Comparison of ENCODE assay signal across 25 mouse cellular contexts in the genomic region with DNA sequence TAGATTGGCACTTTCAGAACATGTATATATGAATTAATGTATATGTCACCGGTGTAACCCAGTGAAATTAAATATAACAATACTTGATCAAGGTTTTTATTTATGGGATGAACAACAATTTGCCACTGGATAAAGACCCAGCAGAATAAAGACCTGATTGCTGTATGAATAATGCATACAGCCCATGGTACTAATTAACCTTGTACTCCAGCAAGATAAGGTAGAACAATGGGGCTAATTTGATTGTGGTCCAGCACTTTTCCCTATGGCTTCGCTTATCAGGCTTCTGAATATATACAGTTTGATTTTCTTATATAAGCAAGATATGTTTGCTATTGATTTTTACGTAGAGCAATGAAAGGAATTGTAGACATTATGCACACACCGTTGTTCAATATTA.
DNase-seq lines count a peak whose midpoint lies in the region; ATAC-seq and TF ChIP-seq lines count a peak whose summit lies in the region.
"Had no signal": no experiment of that assay in that cellular context is flagged by ENCODE, and none has a peak within 500 bp of the region (broad histone marks: within the 10 kb centered on the region; RNA-seq: fewer than 3 reads in every experiment).

No protein-coding gene starts in this region.

- 77% methylated on average over 4 of the region's 4 CpGs for WGBS in forebrain, embryonic 12.5 days
- WGBS in forebrain, embryonic 16.5 days, result 68% methylated on average over 4 of the region's 4 CpGs
- WGBS in hindbrain, embryonic 11.5 days, result 78% methylated on average over 4 of the region's 4 CpGs
- WGBS in hindbrain, postnatal 0 days, result 74% methylated on average over 4 of the region's 4 CpGs
- WGBS in midbrain, embryonic 11.5 days, result 79% methylated on average over 4 of the region's 4 CpGs
- WGBS in midbrain, embryonic 13.5 days, result 66% methylated on average over 4 of the region's 4 CpGs
- 61% methylated on average over 4 of the region's 4 CpGs for WGBS in midbrain, embryonic 14.5 days
- WGBS in midbrain, embryonic 15.5 days, result 61% methylated on average over 4 of the region's 4 CpGs

- TF ChIP-seq CTCF in hindbrain, postnatal 0 days (IDR thresholded peaks at IDR 0.05; ENCODE audit: low read depth), result no peak

- H3K9me3 ChIP-seq in forebrain, embryonic 12.5 days, result no peaks in the 10 kb centered on the region
- no peaks in the 10 kb centered on the region for H3K9me3 ChIP-seq in forebrain, embryonic 16.5 days (ENCODE audit: control insufficient read depth, low read length)
- no peaks in the 10 kb centered on the region for H3K9me3 ChIP-seq in hindbrain, embryonic 11.5 days (ENCODE audit: control insufficient read depth, low read length)
- H3K9me3 ChIP-seq in hindbrain, postnatal 0 days (ENCODE audit: low read length), result no peaks in the 10 kb centered on the region
- no peaks in the 10 kb centered on the region for H3K9me3 ChIP-seq in midbrain, embryonic 11.5 days (ENCODE audit: control insufficient read depth, low read length)
- H3K9me3 ChIP-seq in midbrain, embryonic 13.5 days, result no peaks in the 10 kb centered on the region
- H3K9me3 ChIP-seq in midbrain, embryonic 14.5 days (ENCODE audit: control insufficient read depth, low read length), result no peaks in the 10 kb centered on the region
- H3K9me3 ChIP-seq in midbrain, embryonic 15.5 days, result no peaks in the 10 kb centered on the region
- H3K9me3 ChIP-seq: embryonic facial prominence, embryonic 10.5 days; embryonic facial prominence, embryonic 12.5 days; G1E had no signal

- no peak overlapping the region for H3K9ac ChIP-seq in forebrain, embryonic 12.5 days
- no peak overlapping the region for H3K9ac ChIP-seq in forebrain, embryonic 16.5 days (replicated peaks; ENCODE audit: low read depth, low read length)
- no peak overlapping the region for H3K9ac ChIP-seq in hindbrain, embryonic 11.5 days (ENCODE audit: low read depth, low read length)
- H3K9ac ChIP-seq in hindbrain, postnatal 0 days (replicated peaks; ENCODE audit: low read length), result no peak overlapping the region
- no peak overlapping the region for H3K9ac ChIP-seq in midbrain, embryonic 11.5 days (ENCODE audit: low read length)
- H3K9ac ChIP-seq in midbrain, embryonic 13.5 days (replicated peaks), result no peak overlapping the region
- no peak overlapping the region for H3K9ac ChIP-seq in midbrain, embryonic 14.5 days (replicated peaks; ENCODE audit: low read length)
- H3K9ac ChIP-seq in midbrain, embryonic 15.5 days, result no peak overlapping the region
- H3K9ac ChIP-seq: embryonic facial prominence, embryonic 12.5 days; forebrain, postnatal 0 days had no signal

- peak; percentile 55; the same call in 1 of the 2 replicates for ATAC-seq in forebrain, embryonic 12.5 days (ENCODE audit: low FRiP score)
- no peak for ATAC-seq in forebrain, embryonic 16.5 days
- peak; percentile 45; the same call in 1 of the 2 replicates for ATAC-seq in hindbrain, embryonic 11.5 days (ENCODE audit: low FRiP score)
- ATAC-seq in hindbrain, postnatal 0 days, result no peak
- ATAC-seq in midbrain, embryonic 11.5 days (ENCODE audit: low FRiP score), result peak; percentile 58; the same call in 1 of the 2 replicates
- no peak for ATAC-seq in midbrain, embryonic 13.5 days
- ATAC-seq in midbrain, embryonic 14.5 days (ENCODE audit: low FRiP score, low TSS enrichment), result no peak
- ATAC-seq in midbrain, embryonic 15.5 days (replicated peaks), result no peak
- ATAC-seq: activated CD4-positive, CD25-positive, alpha-beta regulatory T cell, adult 4 months; CD4-positive, CD25-positive, alpha-beta regulatory T cell, adult 4 months; forebrain, postnatal 0 days; Patski had no signal

- 0 out of 2 replicates have a peak, but pooled peaks cover 2% of the 10 kb centered on the region for H3K4me1 ChIP-seq in forebrain, embryonic 12.5 days
- peaks cover 2% of the 10 kb centered on the region for H3K4me1 ChIP-seq in forebrain, embryonic 16.5 days (replicated peaks; ENCODE audit: control insufficient read depth, insufficient read depth, low read length)
- no peaks in the 10 kb centered on the region for H3K4me1 ChIP-seq in hindbrain, embryonic 11.5 days (replicated peaks; ENCODE audit: control insufficient read depth, insufficient read depth, low read length)
- H3K4me1 ChIP-seq in hindbrain, postnatal 0 days (ENCODE audit: insufficient read depth, low read length), result no peaks in the 10 kb centered on the region
- peaks cover 7% of the 10 kb centered on the region for H3K4me1 ChIP-seq in midbrain, embryonic 11.5 days (ENCODE audit: control insufficient read depth, insufficient read depth, low read length)
- peaks cover 9% of the 10 kb centered on the region for H3K4me1 ChIP-seq in midbrain, embryonic 13.5 days (replicated peaks)
- peaks cover 1% of the 10 kb centered on the region; the same call in 1 of the 2 replicates for H3K4me1 ChIP-seq in midbrain, embryonic 14.5 days (ENCODE audit: control insufficient read depth, insufficient read depth, low read length)
- no peaks in the 10 kb centered on the region for H3K4me1 ChIP-seq in midbrain, embryonic 15.5 days
- H3K4me1 ChIP-seq: embryonic facial prominence, embryonic 10.5 days; embryonic facial prominence, embryonic 12.5 days had no signal

- H3K4me2 ChIP-seq in forebrain, embryonic 12.5 days, result no peak overlapping the region
- no peak overlapping the region for H3K4me2 ChIP-seq in forebrain, embryonic 16.5 days (ENCODE audit: low read length)
- H3K4me2 ChIP-seq in hindbrain, embryonic 11.5 days (replicated peaks; ENCODE audit: low read depth, low read length), result no peak overlapping the region
- H3K4me2 ChIP-seq in hindbrain, postnatal 0 days (ENCODE audit: low read depth, low read length), result no peak overlapping the region
- no peak overlapping the region for H3K4me2 ChIP-seq in midbrain, embryonic 11.5 days
- H3K4me2 ChIP-seq in midbrain, embryonic 13.5 days (replicated peaks), result no peak overlapping the region
- H3K4me2 ChIP-seq in midbrain, embryonic 14.5 days (ENCODE audit: low read length), result no peak overlapping the region
- no peak overlapping the region for H3K4me2 ChIP-seq in midbrain, embryonic 15.5 days
- H3K4me2 ChIP-seq: embryonic facial prominence, embryonic 12.5 days had no signal

- H3K4me3 ChIP-seq in forebrain, embryonic 12.5 days (replicated peaks), result no peak overlapping the region
- no peak overlapping the region for H3K4me3 ChIP-seq in forebrain, embryonic 16.5 days (replicated peaks; ENCODE audit: low read length)
- H3K4me3 ChIP-seq in hindbrain, embryonic 11.5 days (ENCODE audit: low read depth, low read length), result no peak overlapping the region
- H3K4me3 ChIP-seq in hindbrain, postnatal 0 days (ENCODE audit: low read length), result no peak overlapping the region
- no peak overlapping the region for H3K4me3 ChIP-seq in midbrain, embryonic 11.5 days (ENCODE audit: low read depth, low read length)
- H3K4me3 ChIP-seq in midbrain, embryonic 13.5 days (replicated peaks), result no peak overlapping the region
- no peak overlapping the region for H3K4me3 ChIP-seq in midbrain, embryonic 14.5 days (replicated peaks; ENCODE audit: low read depth, low read length)
- H3K4me3 ChIP-seq in midbrain, embryonic 15.5 days, result no peak overlapping the region
- H3K4me3 ChIP-seq: embryonic facial prominence, embryonic 10.5 days; embryonic facial prominence, embryonic 12.5 days had no signal

- H3K36me3 ChIP-seq in forebrain, embryonic 12.5 days (replicated peaks), result no peaks in the 10 kb centered on the region
- no peaks in the 10 kb centered on the region for H3K36me3 ChIP-seq in forebrain, embryonic 16.5 days (ENCODE audit: control insufficient read depth, insufficient read depth)
- H3K36me3 ChIP-seq in hindbrain, embryonic 11.5 days (ENCODE audit: control insufficient read depth, insufficient read depth, low read length), result no peaks in the 10 kb centered on the region
- no peaks in the 10 kb centered on the region for H3K36me3 ChIP-seq in hindbrain, postnatal 0 days (ENCODE audit: insufficient read depth, low read length)
- H3K36me3 ChIP-seq in midbrain, embryonic 11.5 days (ENCODE audit: control insufficient read depth, insufficient read depth, low read length), result no peaks in the 10 kb centered on the region
- H3K36me3 ChIP-seq in midbrain, embryonic 13.5 days, result no peaks in the 10 kb centered on the region
- no peaks in the 10 kb centered on the region for H3K36me3 ChIP-seq in midbrain, embryonic 14.5 days (ENCODE audit: control insufficient read depth, insufficient read depth, low read length)
- no peaks in the 10 kb centered on the region for H3K36me3 ChIP-seq in midbrain, embryonic 15.5 days (replicated peaks)
- H3K36me3 ChIP-seq: embryonic facial prominence, embryonic 10.5 days; embryonic facial prominence, embryonic 12.5 days; G1E had no signal

- H3K27me3 ChIP-seq in forebrain, embryonic 12.5 days, result no peaks in the 10 kb centered on the region
- no peaks in the 10 kb centered on the region for H3K27me3 ChIP-seq in forebrain, embryonic 16.5 days (replicated peaks; ENCODE audit: control insufficient read depth, insufficient read depth, low read length)
- no peaks in the 10 kb centered on the region for H3K27me3 ChIP-seq in hindbrain, embryonic 11.5 days (ENCODE audit: control insufficient read depth, insufficient read depth, low read length)
- no peaks in the 10 kb centered on the region for H3K27me3 ChIP-seq in hindbrain, postnatal 0 days (ENCODE audit: insufficient read depth, low read length)
- H3K27me3 ChIP-seq in midbrain, embryonic 11.5 days (ENCODE audit: control insufficient read depth, insufficient read depth, low read length), result no peaks in the 10 kb centered on the region
- peaks cover 15% of the 10 kb centered on the region for H3K27me3 ChIP-seq in midbrain, embryonic 13.5 days
- peaks cover 4% of the 10 kb centered on the region for H3K27me3 ChIP-seq in midbrain, embryonic 14.5 days (ENCODE audit: control insufficient read depth, insufficient read depth, low read length)
- H3K27me3 ChIP-seq in midbrain, embryonic 15.5 days (replicated peaks), result 0 out of 2 replicates have a peak, but pooled peaks cover 4% of the 10 kb centered on the region
- H3K27me3 ChIP-seq: CH12.LX; embryonic facial prominence, embryonic 12.5 days had no signal

- DNase-seq in hindbrain, embryonic 11.5 days (ENCODE audit: low spot score), result no peak
- DNase-seq in hindbrain, postnatal 0 days (ENCODE audit: low spot score), result no peak
- no peak for DNase-seq in midbrain, embryonic 11.5 days (ENCODE audit: low spot score, missing footprints)
- DNase-seq in midbrain, embryonic 14.5 days, result peak; percentile 26
- DNase-seq: adrenal gland, adult 8-10 months; adrenal gland, postnatal 14 days; adrenal gland, postnatal 36 days; B cell, adult 2 months; cerebellum, adult 11-12 months; cerebellum, adult 2 months; cerebellum, adult 9-10 months; cerebellum, postnatal 10 days; cerebellum, postnatal 25 days; forebrain, postnatal 0 days had no signal

- no peak overlapping the region for H3K27ac ChIP-seq in forebrain, embryonic 12.5 days
- H3K27ac ChIP-seq in forebrain, embryonic 16.5 days (ENCODE audit: low read length), result no peak overlapping the region
- H3K27ac ChIP-seq in hindbrain, embryonic 11.5 days (ENCODE audit: low read depth, low read length), result no peak overlapping the region
- H3K27ac ChIP-seq in hindbrain, postnatal 0 days, result no peak overlapping the region
- H3K27ac ChIP-seq in midbrain, embryonic 11.5 days (ENCODE audit: low read depth, low read length), result no peak overlapping the region
- no peak overlapping the region for H3K27ac ChIP-seq in midbrain, embryonic 13.5 days
- no peak overlapping the region for H3K27ac ChIP-seq in midbrain, embryonic 14.5 days (replicated peaks; ENCODE audit: low read depth, low read length)
- no peak overlapping the region for H3K27ac ChIP-seq in midbrain, embryonic 15.5 days
- H3K27ac ChIP-seq: embryonic facial prominence, embryonic 10.5 days; embryonic facial prominence, embryonic 12.5 days had no signal

Comparison
In these comparisons a context has a peak if more than half of its experiments do, and no peak if none do; other contexts are left out.
1. ATAC-seq: peak in forebrain, embryonic 12.5 days (single experiment), hindbrain, embryonic 11.5 days (single experiment) and midbrain, embryonic 11.5 days (single experiment); none in forebrain, embryonic 16.5 days (single experiment), hindbrain, postnatal 0 days (single experiment), midbrain, embryonic 13.5 days (single experiment), midbrain, embryonic 14.5 days (single experiment) and midbrain, embryonic 15.5 days (single experiment).